Mouse (Mus musculus): Measurements from ENCODE around the gene Scfd2.

- TF ChIP-seq GATA1 (IDR thresholded peaks at IDR 0.05; ENCODE audit: low read length) (no peak), TAL1 (IDR thresholded peaks at IDR 0.05; ENCODE audit: low read length) (no peak)
Measured at GRCm38 (mm10) chr5:74281480-74281879, 250.1 kb downstream of the Scfd2 start.

Data from erythroblast, embryonic 14.5 days (primary cell).